Mouse (Mus musculus): ENCODE measurements around the gene Lrrd1.

- TF ChIP-seq CTCF (IDR thresholded peaks at IDR 0.05 in 2 of 3, conservative IDR thresholded peaks at IDR 0.05 in 1 of 3; ENCODE audit: control insufficient read depth in 1 of 3, insufficient read depth in 1 of 3, low read depth in 2 of 3, low read length in 3 of 3, poor library complexity in 1 of 3, severe bottlenecking in 1 of 3) (no peak), POLR2A (IDR thresholded peaks at IDR 0.05; ENCODE audit: control insufficient read depth in 1 of 2, insufficient read depth in 1 of 2, low read depth in 1 of 2, low read length in 2 of 2, poor library complexity in 1 of 2) (no peak), HCFC1 (IDR thresholded peaks at IDR 0.05; ENCODE audit: low read depth, low read length) (no peak), EP300 (IDR thresholded peaks at IDR 0.05; ENCODE audit: low read depth in 1 of 2, low read length in 2 of 2) (no peak), MYB (IDR thresholded peaks at IDR 0.05; ENCODE audit: low read depth, low read length) (no peak)
Observed at GRCm38 (mm10) chr5:3800881-3801280, 44.1 kb upstream of the Lrrd1 start.
